Mouse (Mus musculus) embryo, embryonic 10 days (tissue): Measurements from ENCODE around the gene Asmt.

ENCODE experiments used
- DNase-seq: peaks from one replicate; pipeline ENCODE4 v3.0.0-alpha.2; 2015; ENCODE audit warnings: low spot score

The Asmt gene

DNA sequence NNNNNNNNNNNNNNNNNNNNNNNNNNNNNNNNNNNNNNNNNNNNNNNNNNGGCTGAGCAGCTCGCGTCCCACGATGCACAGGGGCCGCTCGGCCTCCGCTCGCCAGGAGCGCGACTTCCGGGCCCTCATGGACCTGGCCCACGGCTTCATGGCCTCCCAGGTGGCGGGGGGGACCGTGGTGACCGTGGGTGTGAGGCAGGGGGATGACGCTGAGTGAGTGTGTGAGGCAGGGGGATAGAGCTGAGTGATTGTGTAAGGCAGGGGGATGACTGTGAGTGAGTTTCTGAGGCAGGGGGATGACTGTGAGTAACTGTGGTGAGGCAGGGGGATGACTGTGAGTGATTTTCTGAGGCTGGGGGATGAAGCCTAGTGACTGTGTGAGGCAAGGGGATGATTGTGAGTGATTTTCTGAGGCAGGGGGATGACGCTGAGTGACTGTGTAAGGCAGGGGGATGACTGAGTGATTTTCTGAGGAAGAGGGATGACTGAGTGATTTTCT lies at the start of gene Asmt:
TSS of gene Asmt (plus strand) at position 51 of the 499 bp plus-strand sequence.
- DNase-seq, result peak; percentile 17

DNA sequence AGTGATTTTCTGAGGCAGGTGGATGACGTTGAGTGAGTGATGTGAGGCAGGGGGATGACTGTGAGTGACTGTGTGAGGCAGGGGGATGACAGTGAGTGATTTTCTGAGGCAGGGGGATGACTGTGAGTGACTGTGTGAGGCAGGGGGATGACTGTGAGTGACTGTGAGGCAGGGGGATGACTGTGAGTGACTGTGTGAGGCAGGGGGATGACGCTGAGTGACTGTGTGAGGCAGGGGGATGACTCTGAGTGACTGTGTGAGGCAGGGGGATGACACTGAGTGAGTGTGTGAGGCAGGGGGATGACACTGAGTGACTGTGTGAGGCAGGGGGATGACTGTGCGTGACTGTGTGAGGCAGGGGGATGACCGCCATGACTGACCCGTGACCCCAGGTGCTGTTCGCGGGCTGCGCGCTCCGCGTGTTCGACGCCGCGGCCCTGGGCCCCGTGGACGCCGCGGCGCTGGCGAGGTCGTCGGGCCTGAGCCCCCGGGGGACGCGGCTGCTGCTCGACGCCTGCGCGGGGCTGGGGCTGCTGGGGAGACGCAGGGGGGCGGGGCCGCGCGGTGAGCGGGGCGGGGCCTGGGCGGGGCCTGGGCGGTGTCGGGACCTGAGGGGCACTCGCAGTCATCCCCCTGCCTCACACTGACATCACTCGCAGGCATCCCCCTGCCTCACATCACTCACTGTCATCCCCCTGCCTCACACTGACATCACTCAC lies 948 bp downstream of the Asmt start:
- DNase-seq, result peak; percentile 6

DNA sequence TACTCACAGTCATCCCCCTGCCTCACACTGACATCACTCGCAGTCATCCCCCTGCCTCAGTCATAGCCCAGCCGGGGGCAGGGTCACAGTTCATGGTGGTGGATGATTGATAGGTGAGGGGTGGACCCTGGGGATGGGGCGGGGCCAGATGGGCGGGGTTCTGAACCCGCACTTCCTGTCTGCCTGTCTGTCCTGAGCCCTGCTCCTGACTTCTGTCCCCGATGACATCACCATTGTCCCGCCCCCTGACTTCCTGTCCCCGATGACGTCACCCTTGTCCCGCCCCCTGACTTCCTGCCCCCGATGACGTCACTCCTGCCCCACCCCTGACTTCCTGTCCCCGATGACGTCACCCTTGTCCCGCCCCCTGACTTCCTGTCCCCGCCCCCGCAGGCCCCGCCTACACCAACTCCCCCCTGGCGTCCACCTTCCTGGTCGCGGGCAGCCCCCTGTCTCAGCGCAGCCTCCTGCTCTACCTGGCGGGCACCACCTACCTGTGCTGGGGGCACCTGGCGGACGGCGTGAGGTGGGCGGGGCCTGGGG lies 1.9 kb downstream of the Asmt start:
- DNase-seq, result peak; percentile 6

DNA sequence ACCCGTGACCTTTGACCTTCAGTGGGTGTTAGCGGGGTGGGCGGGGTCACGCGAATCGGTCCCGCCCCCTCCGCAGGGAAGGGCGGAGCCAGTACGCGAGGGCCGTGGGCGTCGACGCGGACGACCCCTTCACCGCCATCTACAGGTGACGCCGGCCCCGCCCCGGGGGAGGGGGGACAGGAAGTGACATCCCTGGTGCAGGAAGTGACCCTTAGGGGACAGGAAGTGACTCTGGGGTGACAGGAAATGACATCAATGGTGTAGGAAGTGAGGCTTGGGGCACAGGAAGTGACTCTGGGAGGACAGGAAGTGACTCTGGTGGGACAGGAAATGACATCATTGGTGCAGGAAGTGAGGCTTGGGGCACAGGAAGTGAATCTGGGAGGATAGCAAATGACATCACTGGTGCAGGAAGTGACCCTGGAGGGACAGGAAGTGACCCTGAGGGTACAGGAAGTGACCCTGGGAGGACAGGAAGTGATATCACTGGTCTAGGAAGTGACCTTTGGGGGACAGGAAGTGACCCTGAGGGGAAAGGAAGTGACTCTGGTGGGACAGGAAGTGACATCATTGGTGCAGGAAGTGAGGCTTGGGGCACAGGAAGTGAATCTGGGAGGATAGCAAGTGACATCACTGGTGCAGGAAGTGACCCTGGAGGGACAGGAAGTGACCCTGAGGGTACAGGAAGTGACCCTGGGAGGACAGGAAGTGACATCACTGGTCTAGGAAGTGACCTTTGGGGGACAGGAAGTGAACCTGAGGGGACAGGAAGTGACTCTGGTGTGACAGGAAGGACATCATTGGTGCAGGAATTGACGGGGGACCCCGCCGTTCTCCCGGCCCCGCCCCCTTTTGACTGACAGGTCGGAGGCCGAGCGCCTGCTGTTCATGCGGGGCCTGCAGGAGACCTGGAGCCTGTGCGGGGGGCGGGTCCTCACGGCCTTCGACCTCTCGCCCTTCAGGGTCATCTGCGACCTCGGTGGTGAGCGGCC lies 2.7 kb downstream of the Asmt start:
- DNase-seq, result peak; percentile 11

DNA sequence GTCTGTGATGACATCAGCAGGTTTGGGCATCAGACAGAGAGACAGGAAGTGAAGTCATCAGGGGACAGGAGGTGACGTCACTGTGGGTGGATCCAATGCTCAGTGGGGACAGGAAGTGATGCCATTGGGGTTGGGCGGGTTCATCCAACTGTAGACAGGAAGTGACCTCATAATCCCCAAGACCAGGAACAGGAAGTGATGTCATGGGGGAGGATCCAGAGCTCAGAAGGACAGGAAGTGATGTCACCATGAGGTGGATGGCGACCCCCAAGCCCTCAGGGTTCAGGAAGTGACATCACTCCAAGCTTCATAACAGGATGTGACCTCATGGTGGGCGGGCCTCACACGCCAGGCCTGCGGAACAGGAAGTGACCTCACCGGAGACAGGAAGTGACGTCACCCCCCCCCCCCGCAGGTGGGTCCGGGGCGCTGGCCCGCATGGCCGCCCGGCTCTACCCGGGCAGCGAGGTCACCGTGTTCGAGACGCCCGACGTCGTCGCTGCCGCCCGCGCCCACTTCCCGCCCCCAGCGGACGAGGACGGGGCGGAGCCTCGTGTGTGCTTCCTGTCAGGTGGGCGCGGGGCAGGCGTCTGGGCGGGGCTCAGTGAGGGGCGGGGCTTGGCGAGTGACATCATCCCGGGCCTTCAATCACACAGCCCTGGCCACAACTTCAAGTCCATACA lies 3.6 kb downstream of the Asmt start:
- peak; percentile 13 for DNase-seq

DNA sequence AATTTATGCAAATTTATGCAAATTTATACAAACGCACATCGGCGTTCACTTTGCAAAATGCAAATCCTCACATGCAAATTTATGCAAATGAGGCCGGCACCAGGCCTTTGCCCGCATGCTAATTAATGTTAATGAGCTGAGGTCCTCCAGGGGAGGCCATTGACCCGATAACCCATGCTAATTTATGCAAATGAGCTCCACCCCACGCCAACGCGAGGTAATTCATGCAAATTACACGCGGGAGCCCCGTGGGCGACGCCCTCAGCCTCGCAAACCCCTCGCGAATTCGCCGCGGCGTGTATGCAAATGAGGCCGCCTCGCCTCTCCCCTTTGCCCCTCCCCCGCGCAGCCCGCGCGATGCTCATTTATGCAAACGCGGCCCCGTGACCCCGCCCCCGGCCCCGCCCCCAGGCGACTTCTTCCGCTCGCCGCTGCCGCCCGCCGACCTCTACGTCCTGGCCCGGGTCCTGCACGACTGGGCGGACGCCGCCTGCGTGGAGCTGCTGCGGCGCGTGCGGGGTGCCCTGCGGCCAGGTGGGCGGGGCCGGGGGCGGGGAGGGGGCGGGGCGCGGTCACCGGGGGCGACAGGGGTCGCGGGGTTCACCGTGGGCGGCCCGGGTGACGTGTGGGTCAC lies 4.3 kb downstream of the Asmt start:
- no peak for DNase-seq

DNA sequence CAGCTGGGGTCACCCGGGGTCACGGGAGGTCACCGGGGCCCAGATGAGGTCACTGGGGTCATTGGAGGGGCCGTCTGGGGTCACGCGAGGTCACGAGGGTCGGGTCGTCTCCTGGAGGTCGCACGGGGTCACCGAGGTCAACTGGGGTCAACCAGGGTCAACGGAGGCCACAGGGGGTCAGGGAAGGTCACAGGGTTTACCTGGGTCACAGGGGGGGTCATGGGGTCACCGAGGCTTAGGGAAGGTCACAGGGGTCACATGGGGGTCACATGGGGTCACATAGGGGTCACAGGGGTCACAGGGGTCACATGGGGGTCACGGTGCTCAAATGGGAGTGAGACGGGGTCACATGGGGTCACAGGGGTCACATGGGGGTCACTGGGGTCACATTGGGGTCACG lies 4.8 kb downstream of the Asmt start:
- no peak for DNase-seq

DNA sequence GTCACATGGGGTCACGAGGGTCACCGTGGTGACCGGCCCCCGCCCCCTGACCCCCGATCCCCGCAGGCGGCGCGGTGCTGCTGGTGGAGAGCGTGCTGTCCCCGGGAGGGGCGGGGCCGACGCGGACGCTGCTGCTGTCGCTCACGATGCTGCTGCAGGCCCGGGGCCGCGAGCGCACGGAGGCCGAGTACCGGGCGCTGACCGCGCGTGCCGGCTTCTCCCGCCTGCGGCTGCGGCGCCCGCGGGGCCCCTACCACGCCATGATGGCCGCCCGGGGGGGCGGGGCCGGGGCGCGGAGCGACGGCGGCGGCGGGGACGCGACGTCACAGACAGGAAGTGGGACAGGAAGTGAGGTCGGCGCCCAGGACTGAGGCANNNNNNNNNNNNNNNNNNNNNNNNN lies 5.2 kb downstream of the Asmt start:
- no peak for DNase-seq
